In genomic region chr1:86021365-86021989, GRCm38 (mm10) we compare ENCODE assay signal across 12 mouse cellular contexts. TPM values are rescaled to one million over a fixed set of nuclear protein-coding genes. Genes with fewer than 3 reads are reported as not detected.
DNase-seq lines count a peak whose midpoint lies in the region; ATAC-seq and TF ChIP-seq lines count a peak whose summit lies in the region.
"Had no signal": no experiment of that assay in that cellular context is flagged by ENCODE, and none has a peak within 500 bp of the region (broad histone marks: within the 10 kb centered on the region; RNA-seq: fewer than 3 reads in every experiment).

No protein-coding gene starts in this region.

- no peaks in the 10 kb centered on the region for H3K9me3 ChIP-seq in heart, embryonic 10.5 days
- no peaks in the 10 kb centered on the region for H3K9me3 ChIP-seq in midbrain, embryonic 14.5 days (ENCODE audit: control insufficient read depth, low read length)
- no peaks in the 10 kb centered on the region for H3K9me3 ChIP-seq in midbrain, embryonic 16.5 days (replicated peaks; ENCODE audit: control insufficient read depth, low read length, poor library complexity, severe bottlenecking)

- no peak for ATAC-seq in midbrain, embryonic 14.5 days (ENCODE audit: low FRiP score, low TSS enrichment)
- ATAC-seq in midbrain, embryonic 16.5 days: no peak
- ATAC-seq in common myeloid progenitor, adult 5-6 weeks (replicated peaks; ENCODE audit: low read depth, poor library complexity, severe bottlenecking): peak; percentile 78
- ATAC-seq: forebrain, embryonic 16.5 days; inflammation-experienced regulatory T-cells, adult 6 months had no signal

- H3K79me2 ChIP-seq in heart, adult 2 months (replicated peaks; ENCODE audit: control insufficient read depth, insufficient read depth, low read length): no peaks in the 10 kb centered on the region

- no peaks in the 10 kb centered on the region for H3K4me1 ChIP-seq in heart, adult 2 months (ENCODE audit: control insufficient read depth, insufficient read depth, low read length)
- peaks cover 10% of the 10 kb centered on the region for H3K4me1 ChIP-seq in heart, embryonic 10.5 days
- peaks cover 5% of the 10 kb centered on the region; the same call in 1 of the 2 replicates for H3K4me1 ChIP-seq in midbrain, embryonic 14.5 days (ENCODE audit: control insufficient read depth, insufficient read depth, low read length)
- peaks cover 3% of the 10 kb centered on the region; the same call in 1 of the 2 replicates for H3K4me1 ChIP-seq in midbrain, embryonic 16.5 days (ENCODE audit: control insufficient read depth, insufficient read depth, low read length)

- H3K27me3 ChIP-seq in heart, adult 2 months (ENCODE audit: control insufficient read depth, insufficient read depth, low read length): peaks cover 5% of the 10 kb centered on the region
- H3K27me3 ChIP-seq in heart, embryonic 10.5 days (ENCODE audit: insufficient read depth, poor library complexity, severe bottlenecking): peaks cover 51% of the 10 kb centered on the region
- H3K27me3 ChIP-seq in midbrain, embryonic 14.5 days (ENCODE audit: control insufficient read depth, insufficient read depth, low read length): peaks cover 9% of the 10 kb centered on the region
- no peaks in the 10 kb centered on the region; the same call in 1 of the 2 replicates for H3K27me3 ChIP-seq in midbrain, embryonic 16.5 days (ENCODE audit: control insufficient read depth, insufficient read depth, low read depth, low read length)

- no peaks in the 10 kb centered on the region for H3K36me3 ChIP-seq in heart, adult 2 months (ENCODE audit: control insufficient read depth, insufficient read depth, low read length)
- no peaks in the 10 kb centered on the region for H3K36me3 ChIP-seq in heart, embryonic 10.5 days
- H3K36me3 ChIP-seq in midbrain, embryonic 14.5 days (ENCODE audit: control insufficient read depth, insufficient read depth, low read length): no peaks in the 10 kb centered on the region
- no peaks in the 10 kb centered on the region for H3K36me3 ChIP-seq in midbrain, embryonic 16.5 days (ENCODE audit: control insufficient read depth, insufficient read depth, low read length)

- H3K27ac ChIP-seq in heart, adult 2 months: no peak overlapping the region
- H3K27ac ChIP-seq in heart, embryonic 10.5 days: no peak overlapping the region
- no peak overlapping the region for H3K27ac ChIP-seq in midbrain, embryonic 14.5 days (replicated peaks; ENCODE audit: low read depth, low read length)
- no peak overlapping the region for H3K27ac ChIP-seq in midbrain, embryonic 16.5 days (ENCODE audit: low read length)

- H3K9ac ChIP-seq in heart, adult 2 months (ENCODE audit: low read depth, low read length): no peak overlapping the region
- no peak overlapping the region for H3K9ac ChIP-seq in midbrain, embryonic 14.5 days (replicated peaks; ENCODE audit: low read length)
- no peak overlapping the region for H3K9ac ChIP-seq in midbrain, embryonic 16.5 days (ENCODE audit: low read depth, low read length)

- DNase-seq in heart, adult 2 months: no peak
- DNase-seq in heart, embryonic 10.5 days (ENCODE audit: low spot score): no peak
- DNase-seq in midbrain, embryonic 14.5 days: peak; percentile 13
- peak; percentile 39 for DNase-seq in thymus, postnatal 14 days
- DNase-seq in layer of hippocampus, adult 9-11 months: no peak
- DNase-seq in kidney, postnatal 36 days: no peak
- DNase-seq: cerebellum, adult 18-20 months had no signal

- H3K4me3 ChIP-seq in heart, adult 2 months: no peak overlapping the region
- H3K4me3 ChIP-seq in heart, embryonic 10.5 days: no peak overlapping the region
- H3K4me3 ChIP-seq in midbrain, embryonic 14.5 days (replicated peaks; ENCODE audit: low read depth, low read length): no peak overlapping the region
- no peak overlapping the region for H3K4me3 ChIP-seq in midbrain, embryonic 16.5 days (ENCODE audit: low read depth, low read length)

- 69% methylated on average over 11 of the region's 11 CpGs for WGBS in heart, adult 2 months
- 61% methylated on average over 11 of the region's 11 CpGs for WGBS in heart, embryonic 10.5 days
- WGBS in midbrain, embryonic 14.5 days: 64% methylated on average over 11 of the region's 11 CpGs
- WGBS in midbrain, embryonic 16.5 days: 71% methylated on average over 11 of the region's 11 CpGs

- intact Hi-C loops in heart, adult 2 months (cut with DNase I): no loop called here

- peak; percentile 27 for TF ChIP-seq CTCF in heart, adult 2 months (IDR thresholded peaks at IDR 0.05)

- TF ChIP-seq POLR2A in heart, adult 2 months (IDR thresholded peaks at IDR 0.05; ENCODE audit: insufficient read depth, low read depth, low read length): no peak

- H3K4me2 ChIP-seq in midbrain, embryonic 14.5 days (ENCODE audit: low read length): no peak overlapping the region
- no peak overlapping the region for H3K4me2 ChIP-seq in midbrain, embryonic 16.5 days (ENCODE audit: low read length)

- TF ChIP-seq EP300 in heart, adult 2 months (IDR thresholded peaks at IDR 0.05; ENCODE audit: insufficient read depth, low read depth, low read length): no peak

RNA-seq across cellular contexts. Expression of gene Spata3, which starts 4.9 kb away (rescaled TPM):
- total RNA-seq in heart, adult 2 months (2021): not detected
- polyA plus RNA-seq in heart, adult 2 months (2012; rRNA removed): 0.67 and 0.80 TPM in 2 replicates
- not detected in 2 replicates for polyA plus RNA-seq in heart, embryonic 10.5 days (2016; fragmentation: Nextera tagmentation; extraction: Ambion mirVana)
- polyA plus RNA-seq in midbrain, embryonic 14.5 days (2014; fragmentation: Nextera tagmentation; extraction: Ambion mirVana): 0.32 and 0.34 TPM in 2 replicates
- polyA plus RNA-seq in midbrain, embryonic 16.5 days (2015; fragmentation: Nextera tagmentation; extraction: Ambion mirVana): 0.55 and 0.67 TPM in 2 replicates
- total RNA-seq in common myeloid progenitor, adult 5-6 weeks (2017): not detected in 2 replicates
- polyA plus RNA-seq: limb, embryonic 14.5 days had no signal

RNA-seq across cellular contexts. Expression of gene 2810459M11Rik, which starts 24.2 kb away (rescaled TPM):
- total RNA-seq in heart, adult 2 months (2021): not detected
- polyA plus RNA-seq in heart, adult 2 months (2012; rRNA removed): 0.06 TPM in 1 of 2 replicates, not detected in the other
- polyA plus RNA-seq in heart, embryonic 10.5 days (2016; fragmentation: Nextera tagmentation; extraction: Ambion mirVana): 1.1 and 4.7 TPM in 2 replicates
- 7.0 and 7.3 TPM in 2 replicates for polyA plus RNA-seq in midbrain, embryonic 14.5 days (2014; fragmentation: Nextera tagmentation; extraction: Ambion mirVana)
- polyA plus RNA-seq in midbrain, embryonic 16.5 days (2015; fragmentation: Nextera tagmentation; extraction: Ambion mirVana): 6.8 and 10.1 TPM in 2 replicates
- total RNA-seq in common myeloid progenitor, adult 5-6 weeks (2017): 0.23 TPM in 1 of 2 replicates, not detected in the other
- polyA plus RNA-seq: inflammation-experienced regulatory T-cells, adult 6 months had no signal

RNA-seq across cellular contexts. Expression of gene Psmd1, which starts 42.7 kb away (rescaled TPM):
- 100 to 1,000 TPM in 1 of 2 experiments, 10 to 100 TPM in 1; 91.6 to 104 TPM for total RNA-seq in heart, adult 2 months (2021)
- 65.0 and 102 TPM in 2 replicates for polyA plus RNA-seq in heart, adult 2 months (2012; rRNA removed)
- polyA plus RNA-seq in heart, embryonic 10.5 days (2016; fragmentation: Nextera tagmentation; extraction: Ambion mirVana): 191 and 198 TPM in 2 replicates
- 149 and 214 TPM in 2 replicates for polyA plus RNA-seq in midbrain, embryonic 14.5 days (2014; fragmentation: Nextera tagmentation; extraction: Ambion mirVana)
- 198 TPM in 2 replicates for polyA plus RNA-seq in midbrain, embryonic 16.5 days (2015; fragmentation: Nextera tagmentation; extraction: Ambion mirVana)
- 157 and 173 TPM in 2 replicates for total RNA-seq in common myeloid progenitor, adult 5-6 weeks (2017)

Comparison
In these comparisons a context has a peak if more than half of its experiments do, and no peak if none do; other contexts are left out.
1. DNase-seq: peak in midbrain, embryonic 14.5 days (single experiment) and thymus, postnatal 14 days (single experiment); none in heart, adult 2 months (0 of 2), heart, embryonic 10.5 days (single experiment), layer of hippocampus, adult 9-11 months (single experiment) and kidney, postnatal 36 days (0 of 2).